Mouse (Mus musculus) E14TG2a.4 (cell line): ENCODE results near the gene Arf4.

Experiments
- CTCF ChIP-seq: conservative IDR thresholded peaks from 2 replicates; pipeline ENCODE4 v1.5.1; 2014; ENCODE audit warnings: low read length
- POU5F1 ChIP-seq: IDR thresholded peaks from 2 replicates; pipeline ENCODE4 v1.6.1; 2014; ENCODE audit warnings: low read length, borderline replicate concordance

DNA sequence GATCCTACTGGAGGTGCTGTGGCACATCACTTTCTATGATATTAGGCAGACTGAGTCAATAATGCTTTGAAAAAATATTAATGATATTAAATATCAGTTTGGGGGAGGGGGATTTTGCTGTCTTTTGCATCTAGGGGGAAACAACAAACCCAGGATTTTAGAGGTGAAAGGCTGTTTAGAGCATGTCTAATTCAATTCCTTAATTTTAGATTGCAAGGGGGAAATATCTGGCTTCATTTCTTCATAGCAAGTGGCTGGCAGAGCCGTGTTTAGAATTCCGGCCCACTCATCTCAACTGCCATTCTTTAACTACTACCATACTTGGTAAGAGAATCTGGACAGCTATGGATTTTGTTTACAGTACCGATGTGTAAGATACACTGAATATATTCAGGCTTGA lies 55.1 kb downstream of the Arf4 start, which contains the start of gene Dnah12:
- TF ChIP-seq CTCF: no peak
- no peak for TF ChIP-seq POU5F1
